Mouse (Mus musculus) lung, embryonic 16.5 days (tissue): Measurements from ENCODE around the gene Smyd1. TPM values are rescaled to one million over a fixed set of nuclear protein-coding genes. Genes with fewer than 3 reads are reported as not detected.
A peak's percentile ranks its signal among the peaks of the same experiment; 100 is the strongest.

Experiments used
- microRNA-seq: library from miRNA; unstranded; fragments of <30 nt; microRNA quantifications from one replicate; pipeline ENCODE4, GENCODE M21; 2016
- polyA plus RNA-seq: library from polyadenylated mRNA; unstranded; fragments of >200 nt; fragmentation: Nextera tagmentation; extraction: Ambion mirVana; gene quantifications from 2 replicates; pipeline ENCODE4 v1.2.1, GENCODE M21; 2015

Smyd1 gene
- polyA plus RNA-seq, 1 experiment from 2014 or later: 4.2 TPM

Small RNAs within 50 kb of the gene (microRNA-seq; reads per million reads assigned to microRNA genes)
- gene Mir8112: 14.6 reads per million, percentile 30 among the genes with 10 or more reads in this experiment

Other genes with a start within 250 kb of the Smyd1 start
- gene Thnsl2, start 177.8 kb downstream of the Smyd1 start, polyA plus RNA-seq: 8.8 and 9.7 TPM in 2 replicates
- gene Fabp1, start 122.4 kb downstream of the Smyd1 start, polyA plus RNA-seq: 0.70 and 5.1 TPM in 2 replicates
- gene Krcc1, start 50.6 kb downstream of the Smyd1 start, polyA plus RNA-seq: 52.2 and 55.5 TPM in 2 replicates
- 0.57 and 2.3 TPM in 2 replicates for gene Cd8b1, start 555 bp upstream of the Smyd1 start, polyA plus RNA-seq
- gene Cd8a, start 51.2 kb upstream of the Smyd1 start, polyA plus RNA-seq: 0.20 and 1.3 TPM in 2 replicates
- 9.7 and 11.3 TPM in 2 replicates for gene Rmnd5a, start 118.4 kb upstream of the Smyd1 start, polyA plus RNA-seq
- gene Rnf103, start 171.7 kb upstream of the Smyd1 start, polyA plus RNA-seq: 7.4 and 10.8 TPM in 2 replicates
- 68.9 and 73.9 TPM in 2 replicates for gene Chmp3, start 221.6 kb upstream of the Smyd1 start, polyA plus RNA-seq